Mouse (Mus musculus) small intestine, adult 2 months (tissue): ENCODE measurements at regions not wholly inside any gene's neighbourhood (a gene's known extent, or its start where the extent isn't known, plus 50 kb on each side); places are given as distances from the start of the nearest gene placed in this dataset.
A peak's percentile ranks its signal among the peaks of the same experiment; 100 is the strongest.

Experiments
- H3K27ac ChIP-seq: fragments of 200-500 bp; 2 replicates; pipeline ENCODE4 v1.5.1; 2012; ENCODE audit warnings: low read depth, low read length, control low read depth, inconsistent platforms; ENCODE audit not compliant: insufficient read depth
- H3K27me3 ChIP-seq: fragments of 200-500 bp; 2 replicates; pipeline ENCODE4 v1.6.1; 2012; ENCODE audit warnings: mild to moderate bottlenecking, moderate library complexity, low read length, inconsistent platforms; ENCODE audit not compliant: control insufficient read depth, insufficient read depth
- H3K36me3 ChIP-seq: fragments of 200-500 bp; 2 replicates; pipeline ENCODE4 v1.6.1; 2012; ENCODE audit warnings: mild to moderate bottlenecking, low read length, control low read depth, inconsistent platforms; ENCODE audit not compliant: control insufficient read depth, insufficient read depth
- H3K4me1 ChIP-seq: fragments of 200-500 bp; 2 replicates; pipeline ENCODE4 v1.6.1; 2012; ENCODE audit warnings: low read length, inconsistent platforms, mixed read lengths; ENCODE audit not compliant: control insufficient read depth, insufficient read depth, insufficient read length
- H3K4me3 ChIP-seq: fragments of 200-500 bp; 2 replicates; pipeline ENCODE4 v1.5.1; 2012; ENCODE audit warnings: low read depth, mild to moderate bottlenecking, control low read depth, inconsistent platforms, low read length, moderate library complexity
- CTCF ChIP-seq: fragments of 200-500 bp; IDR thresholded peaks from 2 replicates; pipeline ENCODE4 v1.5.1; 2012; ENCODE audit warnings: low read depth, mild to moderate bottlenecking, control low read depth, inconsistent platforms, low read length, moderate library complexity, mixed read lengths; ENCODE audit not compliant: insufficient replicate concordance, insufficient read length; ENCODE audit errors: extremely low read depth
- POLR2A ChIP-seq: fragments of 200-500 bp; IDR thresholded peaks from 2 replicates; pipeline ENCODE4 v1.6.1; 2012; ENCODE audit warnings: low read depth, mild to moderate bottlenecking, control low read depth, inconsistent platforms, low read length, moderate library complexity
- WGBS: fragments of 180-500 bp; shearing (Covaris S2); methylation state at CpG from one replicate; pipeline ENCODE4 v1.1.7; 2018; 5-methylcytosine and 5-hydroxymethylcytosine counted together

GRCm38 (mm10) chr13:42358588-42358987 lies 57.3 kb downstream of the Edn1 start:
- no peaks in the 10 kb centered on the region; the same call in 1 of the 2 replicates for H3K4me1 ChIP-seq
- no peaks in the 10 kb centered on the region for H3K36me3 ChIP-seq
- H3K4me3 ChIP-seq: no peak overlapping the region
- H3K27me3 ChIP-seq: no peaks in the 10 kb centered on the region
- H3K27ac ChIP-seq: no peak overlapping the region
- 21% methylated on average over 9 of the region's 9 CpGs for WGBS
- TF ChIP-seq CTCF (no peak), POLR2A (no peak)

- Histone ChIP-seq H3K27me3 (no peaks in the 10 kb centered on the region), H3K36me3 (no peaks in the 10 kb centered on the region), H3K4me1 (no peaks in the 10 kb centered on the region; the same call in 1 of the 2 replicates), H3K4me3 (peak overlapping the region; percentile 23; the same call in 1 of the 2 replicates), H3K27ac (peak overlapping the region; percentile 89)
- WGBS: 13% methylated on average over 7 of the region's 7 CpGs
- TF ChIP-seq POLR2A (no peak), CTCF (no peak)
Measured at GRCm38 (mm10) chr13:42367655-42368554, 66.6 kb downstream of the Edn1 start.

DNA sequence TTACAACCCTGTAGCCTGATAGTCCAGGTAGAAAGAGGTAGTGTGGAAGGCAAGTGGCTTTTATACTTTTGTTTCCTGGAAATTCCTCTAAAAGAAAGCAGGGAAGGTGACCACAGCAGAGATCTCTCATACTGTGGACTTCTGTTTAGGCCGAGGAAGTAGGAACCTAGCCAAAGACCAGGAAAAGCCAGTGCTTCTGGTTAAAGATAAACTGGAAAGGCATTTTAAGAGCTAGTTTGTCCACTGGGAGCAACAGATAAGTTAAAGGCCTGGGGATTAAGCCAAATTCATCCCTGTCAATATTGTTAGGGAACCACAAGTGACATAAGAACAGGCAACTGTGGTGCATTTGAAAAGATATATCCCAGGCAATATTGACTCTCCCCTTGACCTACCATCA lies 68.5 kb downstream of the Edn1 start:
- TF ChIP-seq POLR2A (no peak), CTCF (no peak)
- 23% methylated on average over 1 of the region's 1 CpGs for WGBS
- H3K36me3 ChIP-seq: no peaks in the 10 kb centered on the region
- no peak overlapping the region for H3K4me3 ChIP-seq
- H3K4me1 ChIP-seq: no peaks in the 10 kb centered on the region; the same call in 1 of the 2 replicates
- H3K27me3 ChIP-seq: no peaks in the 10 kb centered on the region
- H3K27ac ChIP-seq: no peak overlapping the region

- Histone ChIP-seq H3K27ac (no peak overlapping the region), H3K4me1 (no peaks in the 10 kb centered on the region; the same call in 1 of the 2 replicates), H3K36me3 (no peaks in the 10 kb centered on the region), H3K4me3 (no peak overlapping the region), H3K27me3 (no peaks in the 10 kb centered on the region)
- 88% methylated on average over 4 of the region's 4 CpGs for WGBS
- TF ChIP-seq POLR2A (no peak), CTCF (no peak)
Measured at GRCm38 (mm10) chr13:42372201-42372600, 70.9 kb downstream of the Edn1 start.

DNA sequence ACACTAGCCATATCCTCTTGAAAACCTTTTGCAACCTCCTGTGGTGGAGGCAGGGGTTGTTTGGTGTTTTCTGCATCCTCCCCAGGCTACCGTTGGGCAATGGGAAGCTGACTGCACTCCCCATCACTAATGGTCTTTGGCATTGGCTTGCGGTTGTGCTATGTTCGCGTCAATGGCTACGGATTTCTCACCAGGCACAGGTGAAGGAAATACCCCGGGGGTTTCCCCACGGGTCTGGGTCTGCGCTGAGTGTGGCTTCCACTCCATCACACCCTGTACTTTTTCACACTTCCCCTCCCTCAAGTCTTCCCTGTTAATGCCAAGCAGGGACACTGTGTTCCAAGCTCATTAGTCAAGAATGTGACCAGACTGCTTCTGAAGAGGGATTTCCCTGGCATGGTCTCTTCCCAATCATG lies 72.9 kb downstream of the Edn1 start:
- WGBS: 93% methylated on average over 8 of the region's 8 CpGs
- Histone ChIP-seq H3K4me1 (no peaks in the 10 kb centered on the region), H3K27me3 (no peaks in the 10 kb centered on the region), H3K36me3 (no peaks in the 10 kb centered on the region), H3K27ac (no peak overlapping the region), H3K4me3 (no peak overlapping the region)
- TF ChIP-seq POLR2A (no peak), CTCF (no peak)

GRCm38 (mm10) chr13:42379675-42380074 lies 78.4 kb downstream of the Edn1 start:
- WGBS: 85% methylated on average over 6 of the region's 6 CpGs
- Histone ChIP-seq H3K27ac (no peak overlapping the region), H3K4me3 (no peak overlapping the region), H3K4me1 (no peaks in the 10 kb centered on the region), H3K36me3 (no peaks in the 10 kb centered on the region), H3K27me3 (no peaks in the 10 kb centered on the region)
- TF ChIP-seq CTCF (no peak), POLR2A (no peak)

DNA sequence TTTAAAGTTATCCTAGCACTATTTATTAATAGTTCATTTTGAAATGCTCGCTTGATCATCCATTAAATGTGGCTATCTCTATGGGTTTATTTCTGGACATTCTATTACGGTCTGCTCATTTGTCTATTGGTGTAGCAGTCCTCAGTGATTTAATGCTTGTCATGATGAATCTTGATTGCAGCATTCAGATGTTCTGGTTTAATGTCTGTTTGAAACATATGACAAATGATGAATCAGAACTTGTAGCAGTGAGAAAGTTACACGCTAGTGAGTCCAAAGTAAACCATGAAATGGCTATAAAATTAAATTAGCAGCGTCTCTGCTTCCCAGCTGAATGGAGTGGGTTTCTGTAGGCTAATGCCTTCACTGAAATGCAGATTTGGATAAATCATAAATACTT lies 81.8 kb downstream of the Edn1 start:
- H3K27ac ChIP-seq: no peak overlapping the region
- TF ChIP-seq POLR2A: no peak
- TF ChIP-seq CTCF: no peak
- H3K4me3 ChIP-seq: no peak overlapping the region
- WGBS: 92% methylated on average over 4 of the region's 4 CpGs
- no peaks in the 10 kb centered on the region for H3K27me3 ChIP-seq
- no peaks in the 10 kb centered on the region for H3K4me1 ChIP-seq
- H3K36me3 ChIP-seq: no peaks in the 10 kb centered on the region
